Mouse (Mus musculus) embryonic facial prominence, embryonic 15.5 days (tissue): ENCODE results near the gene Olfr1186. TPM values are rescaled to one million over a fixed set of nuclear protein-coding genes. Genes with fewer than 3 reads are reported as not detected.
"Not testable (repeated sequence)": the region's sequence is repeated elsewhere in the genome, so short reads cannot be mapped to it uniquely, and the experiment has no call there.

Source experiments
- ATAC-seq: fragments of 200-750 bp; cut with Nextera tagmentation; 2 replicates; pipeline ENCODE4 v1.8.0; 2017; ENCODE audit warnings: low read depth, moderate TSS enrichment; ENCODE audit not compliant: insufficient number of reproducible peaks, low FRiP score, low TSS enrichment
- H3K27ac ChIP-seq: fragments of 300-500 bp; sonication (generic); replicated peaks from 2 replicates; pipeline ENCODE4 v1.5.1; 2015; ENCODE audit warnings: mild to moderate bottlenecking, inconsistent platforms
- H3K27me3 ChIP-seq: fragments of 300-500 bp; sonication (generic); 2 replicates; pipeline ENCODE4 v1.6.1; 2015; ENCODE audit warnings: inconsistent platforms
- H3K36me3 ChIP-seq: fragments of 300-500 bp; sonication (generic); 2 replicates; pipeline ENCODE4 v1.6.1; 2015; ENCODE audit warnings: mild to moderate bottlenecking, inconsistent platforms
- H3K4me1 ChIP-seq: fragments of 300-500 bp; sonication (generic); 2 replicates; pipeline ENCODE4 v1.6.1; 2015; ENCODE audit warnings: inconsistent platforms
- H3K4me2 ChIP-seq: fragments of 300-500 bp; sonication (generic); replicated peaks from 2 replicates; pipeline ENCODE4 v1.6.1; 2015; ENCODE audit warnings: mild to moderate bottlenecking, inconsistent platforms
- H3K4me3 ChIP-seq: fragments of 300-500 bp; sonication (generic); replicated peaks from 2 replicates; pipeline ENCODE4 v1.5.1; 2015; ENCODE audit warnings: mild to moderate bottlenecking, inconsistent platforms
- H3K9ac ChIP-seq: fragments of 300-500 bp; sonication (generic); 2 replicates; pipeline ENCODE4 v1.6.1; 2015; ENCODE audit warnings: inconsistent platforms
- H3K9me3 ChIP-seq: fragments of 300-500 bp; sonication (generic); replicated peaks from 2 replicates; pipeline ENCODE4 v1.6.1; 2016; ENCODE audit warnings: inconsistent platforms
- WGBS: fragments of 180-500 bp; shearing (Covaris S2); methylation state at CpG from one replicate; pipeline ENCODE4 v1.1.7; 2015; 5-methylcytosine and 5-hydroxymethylcytosine counted together
- polyA plus RNA-seq: library from polyadenylated mRNA; unstranded; fragments of >200 nt; fragmentation: Nextera tagmentation; extraction: Ambion mirVana; gene quantifications from 2 replicates; pipeline ENCODE4 v1.2.1, GENCODE M21; 2015

Olfr1186 gene
- polyA plus RNA-seq = not detected in 2 replicates

DNA sequence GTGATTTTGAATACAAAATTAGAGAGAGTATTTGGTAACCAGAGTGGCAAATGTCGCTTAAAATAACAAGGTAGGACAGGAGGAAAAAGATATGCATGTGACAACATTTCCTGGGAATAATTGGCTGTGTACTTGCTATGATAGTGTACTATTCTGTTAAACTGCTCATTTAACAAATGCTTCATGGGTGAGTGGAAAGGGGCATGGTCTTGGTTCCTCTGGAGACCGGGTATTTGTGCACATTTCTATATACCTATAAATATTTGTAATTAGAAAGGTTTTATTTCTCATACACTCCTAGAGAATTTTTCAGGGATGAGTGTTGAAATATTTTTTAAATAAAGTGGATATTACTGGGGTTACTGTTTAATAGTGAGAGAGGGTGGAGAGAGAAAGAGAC lies at the start of gene Olfr1186:
TSS of gene Olfr1186 (plus strand) at position 301 of the 400 bp plus-strand sequence.
- WGBS = 73% methylated on average over 2 of the region's 2 CpGs
- Histone ChIP-seq H3K4me1 (no peaks in the 10 kb centered on the region), H3K4me3 (no peak within 1 kb of the TSS), H3K4me2 (no peak within 1 kb of the TSS), H3K27me3 (no peaks in the 10 kb centered on the region), H3K9me3 (no peaks in the 10 kb centered on the region), H3K9ac (no peak within 1 kb of the TSS), H3K27ac (no peak within 1 kb of the TSS), H3K36me3 (no peaks in the 10 kb centered on the region)
- no peak for ATAC-seq

DNA sequence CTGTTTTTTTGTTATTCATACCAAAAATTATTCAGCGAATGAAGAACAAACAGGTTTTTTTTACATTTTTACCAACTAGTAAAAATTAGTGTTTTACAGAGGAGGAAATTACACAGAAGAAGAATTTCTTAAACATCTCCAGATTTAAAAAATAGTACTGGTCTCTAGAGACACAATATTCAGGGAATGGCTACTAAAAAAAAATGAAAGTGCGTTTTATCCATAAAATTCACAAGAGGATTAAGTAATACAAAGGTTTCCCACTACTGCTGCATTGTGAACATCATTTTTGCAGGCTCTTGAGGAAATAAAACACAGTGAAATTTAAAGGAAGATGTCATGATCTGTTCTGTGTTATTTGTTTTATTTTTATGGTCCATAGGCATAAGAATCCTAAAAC lies 35.1 kb upstream of the Olfr1186 start, which contains the start of gene Olfr1184:
TSS of gene Olfr1184 (plus strand) at position 301 of the 400 bp plus-strand sequence.
- Histone ChIP-seq H3K9ac (no peak within 1 kb of the TSS), H3K9me3 (no peaks in the 10 kb centered on the region), H3K36me3 (no peaks in the 10 kb centered on the region), H3K27ac (no peak within 1 kb of the TSS), H3K4me2 (no peak within 1 kb of the TSS), H3K4me3 (no peak within 1 kb of the TSS), H3K27me3 (no peaks in the 10 kb centered on the region), H3K4me1 (no peaks in the 10 kb centered on the region)
- no peak for ATAC-seq
- WGBS = 87% methylated on average over 2 of the region's 2 CpGs

DNA sequence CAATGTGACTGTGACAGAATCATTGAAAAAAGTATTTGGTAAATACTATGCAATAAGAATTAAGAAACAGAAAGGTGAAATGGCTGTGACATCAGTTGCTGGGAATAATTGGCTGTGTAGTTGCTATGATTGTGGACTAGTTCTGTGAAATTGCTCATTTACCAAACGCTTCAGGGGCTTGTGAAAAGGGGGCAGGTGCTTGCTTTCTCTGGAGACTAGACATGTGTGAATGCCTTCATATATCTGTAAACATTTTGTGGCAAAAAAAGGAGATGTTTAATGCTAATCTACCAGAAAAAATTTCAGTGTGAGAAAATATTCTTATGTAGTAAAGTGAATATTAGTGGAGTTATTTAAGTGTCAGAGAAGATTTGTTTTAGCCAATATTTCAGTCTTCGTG lies 25.3 kb upstream of the Olfr1186 start, which contains the start of gene Olfr1185-ps1:
TSS of gene Olfr1185-ps1 (plus strand) at position 301 of the 400 bp plus-strand sequence.
- Histone ChIP-seq H3K36me3 (no peaks in the 10 kb centered on the region), H3K4me1 (no peaks in the 10 kb centered on the region), H3K9ac (no peak within 1 kb of the TSS), H3K27ac (no peak within 1 kb of the TSS), H3K4me2 (no peak within 1 kb of the TSS), H3K4me3 (no peak within 1 kb of the TSS), H3K9me3 (no peaks in the 10 kb centered on the region), H3K27me3 (no peaks in the 10 kb centered on the region)
- ATAC-seq = no peak
- 57% methylated on average over 2 of the region's 2 CpGs for WGBS

DNA sequence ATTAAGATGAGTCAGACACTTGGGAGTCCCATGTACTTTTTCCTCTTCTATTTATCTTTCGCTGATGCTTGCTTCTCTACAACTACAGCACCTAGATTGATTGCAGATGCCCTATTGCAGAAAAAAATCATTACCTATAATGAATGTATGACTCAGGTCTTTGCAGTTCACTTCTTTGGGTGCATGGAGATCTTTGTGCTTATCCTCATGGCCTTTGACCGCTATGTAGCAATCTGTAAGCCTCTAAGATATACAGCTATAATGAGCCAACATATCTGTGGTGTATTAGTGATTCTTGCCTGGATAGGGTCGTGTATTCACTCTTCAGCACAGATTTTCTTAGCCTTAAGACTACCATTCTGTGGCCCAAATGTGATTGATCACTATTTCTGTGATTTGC lies 7.4 kb downstream of the Olfr1186 start:
- Histone ChIP-seq H3K4me3 (no peak overlapping the region), H3K9ac (no peak overlapping the region), H3K27me3 (no peaks in the 10 kb centered on the region), H3K36me3 (no peaks in the 10 kb centered on the region), H3K4me2 (no peak overlapping the region), H3K9me3 (no peaks in the 10 kb centered on the region), H3K4me1 (no peaks in the 10 kb centered on the region), H3K27ac (no peak overlapping the region)
- 66% methylated on average over 3 of the region's 3 CpGs for WGBS
- no peak for ATAC-seq

DNA sequence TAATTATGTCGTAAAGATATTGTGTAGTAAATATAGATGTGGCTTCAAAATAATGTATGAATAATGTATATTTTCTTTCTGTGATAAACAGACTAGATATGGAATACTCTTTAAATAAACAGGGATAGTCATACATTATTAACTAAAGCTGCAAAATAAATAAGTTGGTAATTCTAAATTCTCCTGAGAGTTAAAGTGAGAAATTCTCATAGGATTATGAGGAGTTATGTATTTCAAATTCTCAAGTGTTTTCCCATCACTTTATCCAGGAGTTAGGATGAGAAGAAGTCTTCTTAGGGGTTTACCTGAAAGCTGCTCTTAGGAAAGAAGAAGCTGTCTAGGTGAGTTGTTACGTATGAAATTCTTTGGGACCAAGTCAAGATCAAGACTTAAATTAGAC lies 38.3 kb downstream of the Olfr1186 start, which contains the start of gene Olfr1188:
TSS of gene Olfr1188 (plus strand) at position 301 of the 400 bp plus-strand sequence.
- H3K27ac ChIP-seq = no peak within 1 kb of the TSS
- no peak within 1 kb of the TSS for H3K4me3 ChIP-seq
- 85% methylated on average over 2 of the region's 2 CpGs for WGBS
- no peaks in the 10 kb centered on the region for H3K4me1 ChIP-seq
- H3K27me3 ChIP-seq = no peaks in the 10 kb centered on the region
- ATAC-seq = no peak
- H3K36me3 ChIP-seq = no peaks in the 10 kb centered on the region
- H3K9ac ChIP-seq = no peak within 1 kb of the TSS
- no peak within 1 kb of the TSS for H3K4me2 ChIP-seq
- H3K9me3 ChIP-seq = no peaks in the 10 kb centered on the region

DNA sequence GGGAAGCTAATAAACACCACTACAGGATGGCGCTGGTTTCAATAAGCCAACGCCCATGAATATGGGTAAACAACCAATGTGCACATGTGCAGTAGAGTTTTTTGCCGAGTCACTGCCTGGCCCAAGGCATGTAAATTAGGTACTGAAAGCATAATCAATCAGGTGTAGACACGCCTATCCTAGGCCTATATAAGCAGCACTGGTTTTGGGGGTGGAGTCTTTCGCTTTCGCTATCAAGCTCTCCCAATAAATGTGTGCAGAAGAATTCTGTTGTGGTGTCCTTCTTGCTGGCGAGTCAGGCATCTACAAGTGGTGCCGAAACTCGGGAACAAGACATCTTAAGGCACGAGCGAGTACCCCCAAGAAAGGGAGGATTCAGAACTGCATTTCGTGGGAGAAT lies 54.3 kb downstream of the Olfr1186 start:
- 90% methylated on average over 12 of the region's 12 CpGs for WGBS
- H3K9ac ChIP-seq, H3K27ac ChIP-seq, ATAC-seq, H3K4me2 ChIP-seq, H3K4me1 ChIP-seq, H3K4me3 ChIP-seq, H3K27me3 ChIP-seq, H3K9me3 ChIP-seq, H3K36me3 ChIP-seq: not testable (repeated sequence)

Other genes with a start within 250 kb of the Olfr1186 start
- not detected in 2 replicates for gene Olfr1173, start 238.7 kb upstream of the Olfr1186 start, polyA plus RNA-seq
- gene Olfr1174-ps, start 203.4 kb upstream of the Olfr1186 start, polyA plus RNA-seq = not detected in 2 replicates
- gene Olfr1175-ps, start 191.3 kb upstream of the Olfr1186 start, polyA plus RNA-seq = not detected in 2 replicates
- gene Olfr1176, start 181.8 kb upstream of the Olfr1186 start, polyA plus RNA-seq = 0.40 and 0.41 TPM in 2 replicates
- 0.13 and 0.23 TPM in 2 replicates for gene Olfr1177-ps, start 172.1 kb upstream of the Olfr1186 start, polyA plus RNA-seq
- gene Olfr1178, start 131.5 kb upstream of the Olfr1186 start, polyA plus RNA-seq = not detected in 2 replicates
- gene Olfr1179, start 112.1 kb upstream of the Olfr1186 start, polyA plus RNA-seq = not detected in 2 replicates
- not detected in 2 replicates for gene Olfr1180, start 99.4 kb upstream of the Olfr1186 start, polyA plus RNA-seq
- gene Olfr1181, start 92.4 kb upstream of the Olfr1186 start, polyA plus RNA-seq = not detected in 2 replicates
- not detected in 2 replicates for gene Gm13757, start 69.4 kb upstream of the Olfr1186 start, polyA plus RNA-seq
- gene Olfr1183, start 63.7 kb upstream of the Olfr1186 start, polyA plus RNA-seq = not detected in 2 replicates
- gene Olfr1184, start 35.0 kb upstream of the Olfr1186 start, polyA plus RNA-seq = not detected in 2 replicates
- gene Olfr1185-ps1, start 25.2 kb upstream of the Olfr1186 start, polyA plus RNA-seq = not detected in 2 replicates
- not detected in 2 replicates for gene Olfr1188, start 38.4 kb downstream of the Olfr1186 start, polyA plus RNA-seq
- gene Olfr1189, start 67.9 kb downstream of the Olfr1186 start, polyA plus RNA-seq = not detected in 2 replicates
- gene Olfr1191-ps1, start 122.0 kb downstream of the Olfr1186 start, polyA plus RNA-seq = not detected in 2 replicates
- 0.04 TPM in 1 of 2 replicates, not detected in the other for gene Olfr1192-ps1, start 130.0 kb downstream of the Olfr1186 start, polyA plus RNA-seq
- gene Olfr1193, start 157.1 kb downstream of the Olfr1186 start, polyA plus RNA-seq = not detected in 2 replicates
- not detected in 2 replicates for gene Olfr1195, start 170.6 kb downstream of the Olfr1186 start, polyA plus RNA-seq
- gene Olfr1196, start 186.0 kb downstream of the Olfr1186 start, polyA plus RNA-seq = not detected in 2 replicates
- not detected in 2 replicates for gene Olfr1197, start 213.8 kb downstream of the Olfr1186 start, polyA plus RNA-seq
- 0.18 TPM in 1 of 2 replicates, not detected in the other for gene Olfr1198, start 232.8 kb downstream of the Olfr1186 start, polyA plus RNA-seq
- gene Olfr1199, start 241.9 kb downstream of the Olfr1186 start, polyA plus RNA-seq = not detected in 2 replicates